Mouse (Mus musculus) megakaryocyte, embryonic 14.5 days (primary cell): ENCODE data around the gene Fxyd3.

Experiments used
- FLI1 ChIP-seq: IDR thresholded peaks from 2 replicates; pipeline ENCODE4 v1.6.1; 2012; ENCODE audit warnings: low read length, inconsistent platforms, mixed read lengths
- GATA1 ChIP-seq: IDR thresholded peaks from 3 replicates; pipeline ENCODE4 v1.6.1; 2012; ENCODE audit warnings: mixed read lengths, low read length, inconsistent platforms, borderline replicate concordance

- TF ChIP-seq GATA1 (no peak), FLI1 (no peak)
Observed at GRCm38 (mm10) chr7:31037675-31038074, 38.8 kb downstream of the Fxyd3 start.
